Mouse (Mus musculus) hindbrain, embryonic 15.5 days (tissue): ENCODE measurements around the gene Abat. TPM values are rescaled to one million over a fixed set of nuclear protein-coding genes. Genes with fewer than 3 reads are reported as not detected.

Experiments
- ATAC-seq: fragments of 200-750 bp; cut with Nextera tagmentation; 2 replicates; pipeline ENCODE4 v1.8.0; 2017; ENCODE audit warnings: low read depth, moderate number of reproducible peaks, moderate TSS enrichment; ENCODE audit not compliant: low FRiP score
- H3K27ac ChIP-seq: fragments of 300-500 bp; sonication (generic); replicated peaks from 2 replicates; pipeline ENCODE4 v1.5.1; 2015; ENCODE audit warnings: mild to moderate bottlenecking, inconsistent platforms
- H3K27me3 ChIP-seq: fragments of 300-500 bp; sonication (generic); 2 replicates; pipeline ENCODE4 v1.6.1; 2015; ENCODE audit warnings: control low read depth, inconsistent platforms
- H3K36me3 ChIP-seq: fragments of 300-500 bp; sonication (generic); 2 replicates; pipeline ENCODE4 v1.6.1; 2015; ENCODE audit warnings: control low read depth, inconsistent platforms
- H3K4me1 ChIP-seq: fragments of 300-500 bp; sonication (generic); replicated peaks from 2 replicates; pipeline ENCODE4 v1.6.1; 2015; ENCODE audit warnings: control low read depth, inconsistent platforms
- H3K4me2 ChIP-seq: fragments of 300-500 bp; sonication (generic); 2 replicates; pipeline ENCODE4 v1.6.1; 2015; ENCODE audit warnings: moderate library complexity, mild to moderate bottlenecking, inconsistent platforms
- H3K4me3 ChIP-seq: fragments of 300-500 bp; sonication (generic); 2 replicates; pipeline ENCODE4 v1.5.1; 2015; ENCODE audit warnings: mild to moderate bottlenecking, inconsistent platforms
- H3K9ac ChIP-seq: fragments of 300-500 bp; sonication (generic); 2 replicates; pipeline ENCODE4 v1.6.1; 2015; ENCODE audit warnings: inconsistent platforms
- H3K9me3 ChIP-seq: fragments of 300-500 bp; sonication (generic); 2 replicates; pipeline ENCODE4 v1.6.1; 2016; ENCODE audit warnings: control low read depth, inconsistent platforms
- WGBS: fragments of 180-500 bp; shearing (Covaris S2); methylation state at CpG from one replicate; pipeline ENCODE4 v1.1.7; 2015; 5-methylcytosine and 5-hydroxymethylcytosine counted together
- polyA plus RNA-seq: library from polyadenylated mRNA; unstranded; fragments of >200 nt; fragmentation: Nextera tagmentation; extraction: Ambion mirVana; gene quantifications from 2 replicates; pipeline ENCODE4 v1.2.1, GENCODE M21; 2015

The Abat gene
- polyA plus RNA-seq, 1 experiment from 2014 or later, result 82.8 TPM

GRCm38 (mm10) chr16:8578326-8578725, 65.1 kb downstream of the Abat start:
- 65% methylated on average over 4 of the region's 4 CpGs for WGBS
- H3K36me3 ChIP-seq, result peaks cover 24% of the 10 kb centered on the region
- no peaks in the 10 kb centered on the region for H3K27me3 ChIP-seq
- H3K4me2 ChIP-seq, result no peak overlapping the region
- no peak overlapping the region for H3K27ac ChIP-seq
- H3K4me1 ChIP-seq, result no peaks in the 10 kb centered on the region
- no peaks in the 10 kb centered on the region for H3K9me3 ChIP-seq
- no peak overlapping the region for H3K4me3 ChIP-seq
- ATAC-seq, result no peak
- H3K9ac ChIP-seq, result no peak overlapping the region

GRCm38 (mm10) chr16:8579546-8579945, 66.3 kb downstream of the Abat start:
- Histone ChIP-seq H3K4me3 (no peak overlapping the region), H3K36me3 (peaks cover 29% of the 10 kb centered on the region), H3K4me2 (no peak overlapping the region), H3K27me3 (no peaks in the 10 kb centered on the region), H3K4me1 (no peaks in the 10 kb centered on the region), H3K9ac (no peak overlapping the region), H3K27ac (no peak overlapping the region), H3K9me3 (no peaks in the 10 kb centered on the region)
- ATAC-seq, result no peak
- 86% methylated on average over 5 of the region's 5 CpGs for whole genome bisulfite sequencing

GRCm38 (mm10) chr16:8581661-8582239, 68.5 kb downstream of the Abat start:
- no peaks in the 10 kb centered on the region for H3K4me1 ChIP-seq
- no peak overlapping the region for H3K9ac ChIP-seq
- no peak overlapping the region for H3K27ac ChIP-seq
- H3K4me2 ChIP-seq, result no peak overlapping the region
- H3K4me3 ChIP-seq, result no peak overlapping the region
- ATAC-seq, result no peak
- H3K27me3 ChIP-seq, result no peaks in the 10 kb centered on the region
- peaks cover 39% of the 10 kb centered on the region for H3K36me3 ChIP-seq
- no peaks in the 10 kb centered on the region for H3K9me3 ChIP-seq
- 91% methylated on average over 6 of the region's 6 CpGs for WGBS

- Histone ChIP-seq H3K36me3 (peaks cover 37% of the 10 kb centered on the region), H3K4me2 (no peak overlapping the region), H3K9me3 (no peaks in the 10 kb centered on the region), H3K27ac (no peak overlapping the region), H3K9ac (no peak overlapping the region), H3K27me3 (no peaks in the 10 kb centered on the region), H3K4me3 (no peak overlapping the region), H3K4me1 (no peaks in the 10 kb centered on the region)
- WGBS, result 96% methylated on average over 5 of the region's 5 CpGs
- no peak for ATAC-seq
These were observed 69.5 kb downstream of the Abat start for GRCm38 (mm10) chr16:8582579-8583295.

- Histone ChIP-seq H3K4me1 (no peaks in the 10 kb centered on the region), H3K4me3 (no peak overlapping the region), H3K9me3 (no peaks in the 10 kb centered on the region), H3K4me2 (no peak overlapping the region), H3K27ac (no peak overlapping the region), H3K9ac (no peak overlapping the region), H3K27me3 (no peaks in the 10 kb centered on the region), H3K36me3 (peaks cover 39% of the 10 kb centered on the region)
- ATAC-seq, result no peak
- 22% methylated on average over 1 of the region's 1 CpGs for WGBS
These were observed 71.0 kb downstream of the Abat start for GRCm38 (mm10) chr16:8584248-8584647.

GRCm38 (mm10) chr16:8585056-8585455, 71.8 kb downstream of the Abat start:
- Histone ChIP-seq H3K4me1 (no peaks in the 10 kb centered on the region), H3K4me3 (no peak overlapping the region), H3K27ac (no peak overlapping the region), H3K27me3 (no peaks in the 10 kb centered on the region), H3K36me3 (peaks cover 47% of the 10 kb centered on the region), H3K9ac (no peak overlapping the region), H3K4me2 (no peak overlapping the region), H3K9me3 (no peaks in the 10 kb centered on the region)
- WGBS, result 80% methylated on average over 5 of the region's 5 CpGs
- no peak for ATAC-seq

- Histone ChIP-seq H3K9me3 (no peaks in the 10 kb centered on the region), H3K4me1 (no peaks in the 10 kb centered on the region), H3K36me3 (0 out of 2 replicates have a peak, but pooled peaks cover 4% of the 10 kb centered on the region), H3K27ac (no peak overlapping the region), H3K27me3 (no peaks in the 10 kb centered on the region), H3K4me3 (no peak overlapping the region), H3K4me2 (no peak overlapping the region), H3K9ac (no peak overlapping the region)
- WGBS, result 62% methylated on average over 4 of the region's 4 CpGs
- no peak for ATAC-seq
These were observed 82.2 kb downstream of the Abat start for GRCm38 (mm10) chr16:8595411-8595810.

- Histone ChIP-seq H3K36me3 (0 out of 2 replicates have a peak, but pooled peaks cover 4% of the 10 kb centered on the region), H3K4me1 (no peaks in the 10 kb centered on the region), H3K9ac (no peak overlapping the region), H3K9me3 (no peaks in the 10 kb centered on the region), H3K4me2 (no peak overlapping the region), H3K4me3 (no peak overlapping the region), H3K27me3 (no peaks in the 10 kb centered on the region), H3K27ac (no peak overlapping the region)
- ATAC-seq, result no peak
- WGBS, result 63% methylated on average over 4 of the region's 4 CpGs
These were observed 83.1 kb downstream of the Abat start for GRCm38 (mm10) chr16:8596336-8596735.

- WGBS, result 89% methylated on average over 5 of the region's 5 CpGs
- H3K36me3 ChIP-seq, result 0 out of 2 replicates have a peak, but pooled peaks cover 4% of the 10 kb centered on the region
- H3K27me3 ChIP-seq, result no peaks in the 10 kb centered on the region
- no peak overlapping the region for H3K27ac ChIP-seq
- H3K9ac ChIP-seq, result no peak overlapping the region
- ATAC-seq, result no peak
- no peaks in the 10 kb centered on the region for H3K9me3 ChIP-seq
- no peak overlapping the region for H3K4me2 ChIP-seq
- H3K4me3 ChIP-seq, result no peak overlapping the region
- H3K4me1 ChIP-seq, result no peaks in the 10 kb centered on the region
These were observed 84.3 kb downstream of the Abat start for GRCm38 (mm10) chr16:8597516-8597915.

GRCm38 (mm10) chr16:8603789-8604188, 90.6 kb downstream of the Abat start:
- Histone ChIP-seq H3K9me3 (no peaks in the 10 kb centered on the region), H3K4me3 (no peak overlapping the region), H3K4me2 (no peak overlapping the region), H3K27me3 (no peaks in the 10 kb centered on the region), H3K9ac (no peak overlapping the region), H3K36me3 (peaks cover 23% of the 10 kb centered on the region), H3K27ac (no peak overlapping the region), H3K4me1 (no peaks in the 10 kb centered on the region)
- no peak for ATAC-seq
- 86% methylated on average over 3 of the region's 3 CpGs for WGBS

GRCm38 (mm10) chr16:8610397-8610796, 97.2 kb downstream of the Abat start:
- Histone ChIP-seq H3K9ac (no peak overlapping the region), H3K27ac (no peak overlapping the region), H3K4me1 (no peaks in the 10 kb centered on the region), H3K9me3 (no peaks in the 10 kb centered on the region), H3K27me3 (0 out of 2 replicates have a peak, but pooled peaks cover 2% of the 10 kb centered on the region), H3K4me2 (no peak overlapping the region), H3K4me3 (no peak overlapping the region), H3K36me3 (peaks cover 33% of the 10 kb centered on the region)
- 86% methylated on average over 3 of the region's 3 CpGs for WGBS
- no peak for ATAC-seq

GRCm38 (mm10) chr16:8612214-8613005, 99.2 kb downstream of the Abat start:
- Histone ChIP-seq H3K36me3 (peaks cover 39% of the 10 kb centered on the region), H3K9ac (no peak overlapping the region), H3K27me3 (0 out of 2 replicates have a peak, but pooled peaks cover 2% of the 10 kb centered on the region), H3K27ac (no peak overlapping the region), H3K9me3 (no peaks in the 10 kb centered on the region), H3K4me2 (no peak overlapping the region), H3K4me1 (no peaks in the 10 kb centered on the region), H3K4me3 (no peak overlapping the region)
- WGBS, result 85% methylated on average over 8 of the region's 8 CpGs
- ATAC-seq, result no peak
